Mouse (Mus musculus): Measurements from ENCODE around the gene Ttbk1. TPM values are rescaled to one million over a fixed set of nuclear protein-coding genes. Genes with fewer than 3 reads are reported as not detected.
A peak's percentile ranks its signal among the peaks of the same experiment; 100 is the strongest.

Ttbk1 gene
- polyA plus RNA-seq (2016; fragmentation: Nextera tagmentation; extraction: Ambion mirVana): 0.71 and 1.1 TPM in 2 replicates

DNA sequence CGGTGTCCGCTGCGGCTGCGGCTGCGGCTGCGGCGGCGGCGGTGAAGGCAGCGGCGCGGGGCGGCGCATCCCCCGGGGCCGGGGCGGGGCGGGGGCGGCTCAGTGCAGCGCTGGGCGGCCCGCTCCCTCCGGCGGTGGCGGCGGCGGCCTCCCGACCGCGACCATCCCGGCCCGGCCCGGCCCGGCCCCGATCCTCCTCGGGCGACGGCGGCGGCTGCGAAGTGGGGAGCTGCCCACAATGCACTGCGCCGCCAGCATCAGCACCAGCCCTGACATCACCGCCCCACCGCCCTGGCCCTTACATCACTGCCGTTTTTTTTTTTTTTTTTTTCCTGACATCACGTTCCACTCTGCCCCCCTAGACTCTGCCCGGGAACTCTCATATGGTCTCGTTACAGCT lies at the start of gene Ttbk1:
TSS of gene Ttbk1 (minus strand) at position 245 of the 400 bp plus-strand sequence.
- H3K27ac ChIP-seq: peak within 1 kb of the TSS; percentile 80

GRCm38 (mm10) chr17:46525579-46526307 lies 38.3 kb upstream of the Ttbk1 start:
- Histone ChIP-seq H3K4me1 (peaks cover 25% of the 10 kb centered on the region), H3K9me3 (no peaks in the 10 kb centered on the region), H3K27ac (no peak overlapping the region), H3K36me3 (replicated peaks) (no peaks in the 10 kb centered on the region), H3K27me3 (ENCODE audit: poor library complexity, severe bottlenecking) (peaks cover 31% of the 10 kb centered on the region), H3K4me3 (no peak overlapping the region; the same call in 1 of the 2 replicates)
- WGBS: 37% methylated on average over 12 of the region's 12 CpGs
- DNase-seq (ENCODE audit: extremely low spot score, low spot score): peak; percentile 80

More for the DNA sequence above, at the start of gene Ttbk1:
- peak within 1 kb of the TSS; percentile 75 for H3K4me3 ChIP-seq
- peak; percentile 37 for DNase-seq (ENCODE audit: extremely low spot score, low spot score)
- WGBS: 1% methylated on average over 41 of the region's 49 CpGs
- peaks cover 44% of the 10 kb centered on the region for H3K4me1 ChIP-seq
- no peaks in the 10 kb centered on the region for H3K36me3 ChIP-seq (replicated peaks)
- H3K27me3 ChIP-seq (ENCODE audit: poor library complexity, severe bottlenecking): peaks cover 73% of the 10 kb centered on the region
- H3K9me3 ChIP-seq: no peaks in the 10 kb centered on the region

- WGBS: 91% methylated on average over 10 of the region's 10 CpGs
- Histone ChIP-seq H3K27ac (no peak overlapping the region), H3K4me3 (no peak overlapping the region), H3K4me1 (peaks cover 31% of the 10 kb centered on the region), H3K9me3 (no peaks in the 10 kb centered on the region), H3K36me3 (replicated peaks) (no peaks in the 10 kb centered on the region), H3K27me3 (ENCODE audit: poor library complexity, severe bottlenecking) (peaks cover 38% of the 10 kb centered on the region)
- no peak for DNase-seq (ENCODE audit: extremely low spot score, low spot score)
These were observed 37.6 kb upstream of the Ttbk1 start for GRCm38 (mm10) chr17:46525065-46525464.

- H3K9me3 ChIP-seq: no peaks in the 10 kb centered on the region
- 30% methylated on average over 24 of the region's 24 CpGs for WGBS
These were observed 34.6 kb upstream of the Ttbk1 start for GRCm38 (mm10) chr17:46521963-46522668.

DNA sequence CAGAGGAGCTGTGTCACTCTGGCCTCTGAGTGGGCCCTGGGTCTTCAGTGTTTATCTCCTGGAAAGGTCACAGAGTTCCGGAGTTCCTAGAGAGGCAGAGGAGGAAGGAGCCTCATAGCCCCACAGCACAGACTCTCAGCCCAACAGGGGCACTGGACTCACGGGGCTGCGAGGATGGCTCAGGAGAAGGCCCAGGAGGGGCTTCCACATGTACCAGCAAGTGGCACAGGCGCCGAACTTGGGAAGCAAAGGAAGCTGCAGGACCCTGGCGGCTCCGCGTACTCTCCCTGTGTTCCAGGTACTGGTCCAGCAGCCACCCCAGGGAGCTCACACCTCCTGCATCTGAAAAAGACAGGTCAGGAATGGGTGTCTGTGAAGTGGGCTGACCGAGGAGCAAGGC lies 33.7 kb upstream of the Ttbk1 start:
- no peak for DNase-seq (ENCODE audit: extremely low spot score, low spot score)
- H3K27ac ChIP-seq: 0 out of 2 replicates have a peak overlapping the region, but pooled peaks have one; percentile 7
- WGBS: 80% methylated on average over 9 of the region's 9 CpGs
- H3K4me3 ChIP-seq: no peak overlapping the region
- H3K36me3 ChIP-seq (replicated peaks): no peaks in the 10 kb centered on the region
- H3K27me3 ChIP-seq (ENCODE audit: poor library complexity, severe bottlenecking): peaks cover 46% of the 10 kb centered on the region
- no peaks in the 10 kb centered on the region for H3K9me3 ChIP-seq
- H3K4me1 ChIP-seq: peaks cover 36% of the 10 kb centered on the region

More at GRCm38 (mm10) chr17:46521963-46522668, 34.6 kb upstream of the Ttbk1 start:
- Histone ChIP-seq H3K4me3 (no peak overlapping the region; the same call in 1 of the 2 replicates), H3K27me3 (ENCODE audit: poor library complexity, severe bottlenecking) (peaks cover 46% of the 10 kb centered on the region), H3K36me3 (replicated peaks) (no peaks in the 10 kb centered on the region), H3K4me1 (peaks cover 37% of the 10 kb centered on the region), H3K27ac (no peak overlapping the region)
- DNase-seq (ENCODE audit: extremely low spot score, low spot score): no peak

GRCm38 (mm10) chr17:46520385-46520979 lies 33.0 kb upstream of the Ttbk1 start:
- Histone ChIP-seq H3K27me3 (ENCODE audit: poor library complexity, severe bottlenecking) (peaks cover 46% of the 10 kb centered on the region), H3K4me1 (peaks cover 34% of the 10 kb centered on the region), H3K27ac (peak overlapping the region; percentile 41; the same call in 1 of the 2 replicates), H3K4me3 (peak overlapping the region; percentile 27), H3K9me3 (no peaks in the 10 kb centered on the region), H3K36me3 (replicated peaks) (no peaks in the 10 kb centered on the region)
- no peak for DNase-seq (ENCODE audit: extremely low spot score, low spot score)
- WGBS: 49% methylated on average over 25 of the region's 25 CpGs

- Histone ChIP-seq H3K27me3 (ENCODE audit: poor library complexity, severe bottlenecking) (peaks cover 44% of the 10 kb centered on the region), H3K4me1 (peaks cover 34% of the 10 kb centered on the region), H3K9me3 (no peaks in the 10 kb centered on the region), H3K27ac (peak overlapping the region; percentile 41; the same call in 1 of the 2 replicates), H3K4me3 (peak overlapping the region; percentile 27), H3K36me3 (replicated peaks) (no peaks in the 10 kb centered on the region)
- WGBS: 53% methylated on average over 10 of the region's 10 CpGs
- DNase-seq (ENCODE audit: extremely low spot score, low spot score): no peak
These were observed 32.5 kb upstream of the Ttbk1 start for GRCm38 (mm10) chr17:46519971-46520370.

- H3K4me1 ChIP-seq: peaks cover 8% of the 10 kb centered on the region
- H3K36me3 ChIP-seq (replicated peaks): no peaks in the 10 kb centered on the region
- WGBS: 76% methylated on average over 2 of the region's 2 CpGs
- H3K9me3 ChIP-seq: no peaks in the 10 kb centered on the region
- H3K27ac ChIP-seq: no peak overlapping the region
- no peaks in the 10 kb centered on the region for H3K27me3 ChIP-seq (ENCODE audit: poor library complexity, severe bottlenecking)
- no peak overlapping the region for H3K4me3 ChIP-seq
- no peak for DNase-seq (ENCODE audit: extremely low spot score, low spot score)
These were observed 25.9 kb upstream of the Ttbk1 start for GRCm38 (mm10) chr17:46513329-46513728.

DNA sequence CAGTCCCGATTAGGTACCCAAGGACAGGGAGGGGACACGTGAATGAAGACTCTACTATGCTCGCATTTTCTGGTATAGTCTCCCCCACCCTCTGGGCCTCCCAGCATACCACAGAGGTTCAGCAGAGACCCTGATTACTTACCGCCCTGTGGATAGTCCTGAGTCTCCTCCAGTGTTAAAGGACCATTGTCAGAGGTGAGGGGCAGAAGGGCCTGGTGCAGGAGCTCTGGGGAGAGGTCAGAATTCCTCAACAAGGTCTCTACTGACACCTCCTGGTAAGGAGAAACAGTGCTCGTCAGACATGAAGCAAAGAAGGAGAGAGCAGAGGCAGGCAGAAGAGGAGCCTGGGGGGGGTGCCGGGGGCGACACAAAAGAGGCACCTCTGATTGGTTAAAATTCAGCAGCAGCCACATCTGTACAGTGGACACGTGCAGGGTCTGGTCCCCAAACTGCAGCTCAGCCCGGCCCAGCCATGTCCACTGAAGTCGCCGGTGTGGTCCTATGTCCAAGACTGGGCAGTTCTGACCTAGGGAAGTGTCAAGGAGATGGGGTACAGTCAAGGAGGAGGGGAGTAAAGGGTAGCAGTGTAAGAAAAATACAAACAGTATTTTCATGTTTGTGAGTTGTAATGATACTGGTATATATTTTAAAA lies 23.7 kb upstream of the Ttbk1 start:
- no peak overlapping the region for H3K4me3 ChIP-seq
- no peaks in the 10 kb centered on the region for H3K27me3 ChIP-seq (ENCODE audit: poor library complexity, severe bottlenecking)
- H3K36me3 ChIP-seq (replicated peaks): no peaks in the 10 kb centered on the region
- 47% methylated on average over 11 of the region's 11 CpGs for WGBS
- H3K27ac ChIP-seq: no peak overlapping the region
- no peaks in the 10 kb centered on the region for H3K9me3 ChIP-seq
- DNase-seq (ENCODE audit: extremely low spot score, low spot score): peak; percentile 45
- H3K4me1 ChIP-seq: peaks cover 5% of the 10 kb centered on the region

DNA sequence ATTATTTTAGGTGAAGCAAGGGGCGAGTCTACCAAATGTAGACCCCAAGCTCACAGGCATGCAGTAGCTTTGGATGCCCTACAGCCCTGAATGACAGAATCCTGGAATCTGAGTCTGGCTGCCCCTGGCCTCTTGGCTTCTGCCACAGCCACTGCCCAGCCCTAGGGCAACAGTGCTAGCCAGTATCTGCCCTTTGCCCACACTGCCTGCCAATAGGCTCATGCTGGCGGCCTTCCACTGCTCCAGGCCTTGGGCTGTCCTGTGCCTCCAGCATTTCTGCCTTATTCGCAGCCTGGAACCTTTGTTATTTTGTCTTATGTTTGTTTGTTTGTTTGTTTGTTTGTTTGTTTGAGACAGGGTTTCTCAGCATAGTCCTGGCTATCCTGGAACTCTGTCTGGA lies 18.1 kb upstream of the Ttbk1 start:
- Histone ChIP-seq H3K27ac (no peak overlapping the region), H3K4me1 (0 out of 2 replicates have a peak, but pooled peaks cover 4% of the 10 kb centered on the region), H3K27me3 (ENCODE audit: poor library complexity, severe bottlenecking) (no peaks in the 10 kb centered on the region), H3K9me3 (no peaks in the 10 kb centered on the region), H3K4me3 (no peak overlapping the region), H3K36me3 (replicated peaks) (peaks cover 19% of the 10 kb centered on the region)
- DNase-seq (ENCODE audit: extremely low spot score, low spot score): no peak
- WGBS: 90% methylated on average over 3 of the region's 3 CpGs

DNA sequence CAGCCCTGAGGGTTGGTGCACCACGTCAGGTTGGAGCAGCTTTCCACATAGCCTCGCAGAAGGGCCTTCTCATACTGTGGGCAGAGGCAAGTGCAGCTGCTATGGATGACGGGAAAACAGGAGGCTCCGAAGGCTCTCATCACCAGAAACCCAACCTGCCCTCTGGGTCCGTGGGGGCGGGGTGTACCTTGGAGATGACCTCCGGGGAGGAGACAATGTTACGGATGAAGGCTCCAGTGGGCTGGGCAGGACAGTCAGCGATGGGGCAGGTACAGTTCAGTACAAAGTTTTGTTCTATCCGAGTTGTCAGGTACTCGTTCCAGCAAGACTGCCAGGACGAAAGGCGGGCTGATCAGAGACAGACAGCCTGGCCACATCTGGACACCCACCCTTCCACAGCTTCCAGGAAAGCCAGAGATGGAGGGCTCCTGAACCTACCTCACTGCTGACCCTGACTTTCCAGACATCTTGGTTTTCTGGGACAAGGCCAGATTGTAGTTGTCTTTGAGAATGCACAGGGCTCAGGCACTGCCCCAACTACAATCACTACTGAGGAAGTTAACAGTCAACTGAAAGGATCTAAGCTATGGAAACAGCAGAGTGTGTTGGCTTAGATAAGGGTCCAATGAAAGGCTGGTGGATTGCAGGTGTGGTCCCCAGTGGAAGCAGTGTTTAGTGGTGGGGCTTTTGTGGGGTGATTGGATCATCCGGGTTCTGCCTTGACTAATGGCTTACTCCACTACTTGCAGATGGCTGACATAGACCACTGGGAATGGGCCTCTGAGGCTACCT lies 16.6 kb upstream of the Ttbk1 start:
- no peak overlapping the region for H3K27ac ChIP-seq
- 83% methylated on average over 14 of the region's 14 CpGs for WGBS
- no peak for DNase-seq (ENCODE audit: extremely low spot score, low spot score)
- peaks cover 34% of the 10 kb centered on the region for H3K36me3 ChIP-seq (replicated peaks)
- no peak overlapping the region for H3K4me3 ChIP-seq
- H3K4me1 ChIP-seq: 0 out of 2 replicates have a peak, but pooled peaks cover 4% of the 10 kb centered on the region
- no peaks in the 10 kb centered on the region for H3K27me3 ChIP-seq (ENCODE audit: poor library complexity, severe bottlenecking)
- H3K9me3 ChIP-seq: no peaks in the 10 kb centered on the region

GRCm38 (mm10) chr17:46502775-46503174 lies 15.3 kb upstream of the Ttbk1 start:
- H3K27ac ChIP-seq: no peak overlapping the region
- WGBS: 90% methylated on average over 2 of the region's 2 CpGs
- peaks cover 46% of the 10 kb centered on the region for H3K36me3 ChIP-seq (replicated peaks)
- no peak for DNase-seq (ENCODE audit: extremely low spot score, low spot score)
- H3K4me1 ChIP-seq: peaks cover 12% of the 10 kb centered on the region
- no peak overlapping the region for H3K4me3 ChIP-seq
- no peaks in the 10 kb centered on the region for H3K27me3 ChIP-seq (ENCODE audit: poor library complexity, severe bottlenecking)
- no peaks in the 10 kb centered on the region for H3K9me3 ChIP-seq

All from forebrain, embryonic 10.5 days (tissue).